Mouse (Mus musculus): ENCODE measurements at regions not wholly inside any gene's neighbourhood (a gene's known extent, or its start where the extent isn't known, plus 50 kb on each side); places are given as distances from the start of the nearest gene placed in this dataset.

DNA sequence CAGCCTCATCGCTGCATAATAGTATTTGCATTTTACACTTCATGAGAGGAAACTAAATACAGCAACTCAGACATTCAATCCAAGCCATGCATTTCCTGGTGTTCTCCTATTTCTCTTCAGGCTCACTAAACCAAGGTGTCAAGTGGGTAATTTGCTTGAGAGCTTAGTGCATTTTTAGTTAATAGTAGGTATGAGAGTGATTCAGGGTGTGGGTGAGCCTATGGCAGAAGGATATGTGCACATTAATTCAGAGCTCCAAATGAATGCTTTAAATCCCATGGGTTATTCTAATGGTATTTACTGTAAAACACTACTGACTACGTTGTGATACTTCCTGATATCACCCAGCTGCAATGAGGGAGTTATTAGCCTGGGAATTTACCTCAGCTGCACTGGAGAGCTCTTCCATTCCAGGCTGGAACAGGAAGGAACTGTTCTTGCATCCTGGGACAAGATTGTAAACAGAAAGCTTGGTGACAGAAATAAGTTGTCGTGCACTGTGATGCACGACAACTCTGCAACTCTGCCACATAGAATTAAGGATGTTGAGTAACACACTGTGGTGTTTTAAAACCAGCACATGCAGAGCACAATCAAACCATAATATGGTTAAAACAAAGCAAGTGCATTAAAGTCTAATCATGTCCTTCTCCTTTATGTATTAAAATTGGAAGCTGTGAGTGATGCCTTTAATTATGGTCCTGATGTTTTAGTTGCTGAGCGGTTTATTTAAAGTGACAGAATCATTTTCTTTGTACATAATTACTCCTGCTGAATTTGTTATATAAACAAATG is 170.4 kb upstream of the Setmar start:
- DNase-seq (ENCODE audit: low spot score), result no peak

GRCm38 (mm10) chr6:107910576-107910975 is 154.3 kb upstream of the Setmar start:
- DNase-seq (ENCODE audit: low spot score), result no peak

DNA sequence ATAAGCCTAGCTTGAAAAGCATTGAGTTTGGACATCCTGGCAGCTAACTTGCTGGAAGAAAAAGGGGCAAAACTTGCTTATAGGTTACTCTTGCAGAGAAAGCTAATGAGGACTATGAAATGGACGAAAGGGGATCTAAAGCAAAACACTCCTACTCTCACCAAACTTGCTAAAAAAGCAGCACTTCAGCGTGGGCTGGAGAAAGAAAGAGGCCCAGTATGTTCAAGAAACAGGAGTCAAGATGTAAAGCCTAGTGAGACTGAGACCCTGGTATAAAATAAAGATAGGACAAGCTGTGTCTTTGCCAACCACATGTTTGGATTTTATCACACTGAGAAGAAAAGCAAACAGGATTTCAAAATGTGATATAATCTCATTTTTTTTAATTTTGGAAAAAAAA is 153.5 kb upstream of the Setmar start:
- no peak for DNase-seq (ENCODE audit: low spot score)

DNA sequence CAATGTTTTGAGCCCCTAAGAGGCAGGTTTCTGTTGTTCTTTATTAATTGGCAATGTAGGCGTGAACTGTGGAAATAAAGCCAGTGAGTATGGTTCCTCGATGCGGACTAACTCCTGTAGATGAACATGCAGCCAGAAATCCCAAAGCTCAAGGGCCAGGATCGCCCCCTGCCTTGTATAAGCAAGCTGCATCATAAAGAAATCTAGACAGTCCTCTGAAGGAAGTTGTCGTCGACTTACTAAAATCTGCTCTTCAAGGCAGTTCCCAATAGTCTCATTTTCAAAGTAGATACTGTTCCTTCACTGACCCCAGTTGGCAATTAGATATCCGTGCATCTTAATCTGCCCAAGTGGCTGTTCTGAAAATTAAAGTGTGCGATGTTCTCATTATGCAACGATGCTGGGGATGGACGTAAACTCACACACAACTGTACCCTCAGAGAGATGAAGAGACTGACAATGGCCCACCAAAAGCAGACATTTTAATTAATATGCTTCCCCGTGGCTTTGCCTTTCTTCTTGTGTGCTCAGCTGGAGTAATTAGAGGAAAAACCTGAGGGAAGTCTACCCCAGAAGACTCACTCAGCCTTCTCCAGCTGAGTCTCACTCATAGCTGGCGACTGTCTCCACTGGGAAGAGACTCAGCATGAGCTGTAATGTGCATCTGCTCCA is 141.2 kb upstream of the Setmar start:
- DNase-seq (ENCODE audit: low spot score), result no peak

DNA sequence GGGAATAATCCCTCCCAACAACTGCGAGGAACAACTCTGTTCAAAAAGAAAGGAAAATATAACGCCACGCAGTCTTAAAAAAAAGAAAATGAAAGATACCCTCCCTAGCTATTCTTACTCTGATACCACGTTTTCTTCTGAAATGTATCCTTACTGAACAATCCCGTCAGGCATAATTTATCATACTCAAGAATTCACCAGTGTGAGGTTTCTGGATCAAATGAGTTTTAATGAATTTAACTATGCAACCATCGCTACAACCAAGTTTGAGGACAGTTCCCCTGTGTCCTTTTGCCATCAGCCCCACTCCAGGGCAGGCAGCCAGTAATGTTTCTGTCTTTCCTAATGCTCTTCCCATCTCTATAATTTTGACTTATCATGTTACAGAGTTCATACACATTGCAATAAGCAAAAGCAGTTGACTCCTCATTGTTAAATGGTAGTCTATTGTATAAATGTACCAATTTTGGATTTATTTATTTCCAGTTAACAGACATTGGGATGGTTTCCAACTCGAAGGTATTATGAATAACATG is 140.6 kb upstream of the Setmar start:
- no peak for DNase-seq (ENCODE audit: low spot score)

DNA sequence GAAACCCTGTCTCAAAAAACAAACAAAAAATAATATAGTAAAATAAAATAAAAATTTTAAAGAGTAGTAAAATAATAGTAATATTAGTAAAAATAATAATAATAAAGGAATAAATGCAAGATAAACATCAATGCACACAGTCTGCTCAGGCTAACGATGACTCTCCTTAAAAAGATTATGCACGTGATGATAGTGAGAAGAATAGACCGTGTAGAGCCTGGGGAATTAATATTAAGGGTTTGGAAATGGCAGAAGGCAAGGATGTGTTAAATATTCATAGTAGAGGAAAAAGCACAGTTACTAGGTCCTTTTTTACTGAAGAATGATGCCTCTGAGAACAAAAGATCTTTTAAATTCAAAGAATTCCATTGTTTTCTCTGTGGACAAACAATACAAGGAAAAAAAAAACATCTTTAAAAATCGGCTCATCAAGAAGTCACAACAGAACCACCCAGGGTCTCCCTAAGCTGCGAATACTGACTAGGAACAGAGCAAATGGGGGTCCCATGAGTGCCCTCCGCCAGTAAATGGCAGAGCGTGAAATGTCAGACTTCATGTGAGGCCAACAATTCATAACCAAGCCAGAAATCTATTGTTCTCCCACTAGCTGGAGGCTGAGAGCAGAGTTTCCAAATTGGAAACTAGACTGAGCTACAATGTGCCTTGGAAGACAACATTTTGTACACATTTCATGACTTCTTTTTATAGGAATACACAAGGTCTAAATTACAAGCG is 134.2 kb upstream of the Setmar start:
- DNase-seq (ENCODE audit: low spot score), result no peak

DNA sequence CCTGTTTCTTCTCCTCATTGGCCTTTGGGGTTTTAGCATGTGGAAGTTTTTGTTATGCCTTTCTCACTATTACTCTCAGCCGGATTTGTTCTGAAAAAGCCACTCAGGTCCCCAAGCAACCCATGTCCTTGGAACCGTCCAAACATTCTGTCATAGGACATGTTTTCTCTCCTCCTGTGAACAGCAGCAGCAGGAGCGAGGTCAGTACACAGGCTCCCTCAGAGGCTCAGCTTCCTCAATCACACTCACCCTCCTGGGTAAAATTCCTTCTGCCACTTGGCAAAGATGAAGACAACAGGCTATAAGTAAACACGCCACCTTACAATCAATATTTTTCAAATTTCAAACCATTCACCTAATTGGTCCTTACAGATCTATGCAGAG is 133.7 kb upstream of the Setmar start:
- DNase-seq (ENCODE audit: low spot score), result no peak

- peak; percentile 7 for DNase-seq (ENCODE audit: low spot score)
Measured at GRCm38 (mm10) chr6:107936075-107936635, 128.7 kb upstream of the Setmar start.

DNA sequence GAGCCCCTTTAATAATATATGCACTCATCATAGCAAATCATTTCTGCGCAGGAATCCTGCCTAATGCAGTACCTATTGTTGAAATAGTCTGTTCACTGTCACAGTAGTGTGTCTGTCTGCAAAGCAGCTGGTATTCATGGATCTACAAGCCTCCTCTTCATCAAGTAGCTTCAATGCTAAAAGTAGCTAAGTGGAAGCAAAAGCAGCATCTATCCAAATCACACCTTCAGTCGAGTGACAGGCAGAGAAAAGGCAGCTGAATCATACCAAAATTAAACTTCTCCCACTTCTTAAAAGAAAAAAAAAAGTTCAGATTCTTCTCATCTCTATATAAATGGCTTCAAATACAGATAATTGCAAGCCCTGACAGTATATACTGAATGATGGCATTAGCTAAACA is 96.2 kb upstream of the Setmar start:
- no peak for DNase-seq (ENCODE audit: low spot score)

GRCm38 (mm10) chr6:107998921-107999690 is 65.7 kb upstream of the Setmar start:
- peak; percentile 19 for DNase-seq (ENCODE audit: low spot score)

DNA sequence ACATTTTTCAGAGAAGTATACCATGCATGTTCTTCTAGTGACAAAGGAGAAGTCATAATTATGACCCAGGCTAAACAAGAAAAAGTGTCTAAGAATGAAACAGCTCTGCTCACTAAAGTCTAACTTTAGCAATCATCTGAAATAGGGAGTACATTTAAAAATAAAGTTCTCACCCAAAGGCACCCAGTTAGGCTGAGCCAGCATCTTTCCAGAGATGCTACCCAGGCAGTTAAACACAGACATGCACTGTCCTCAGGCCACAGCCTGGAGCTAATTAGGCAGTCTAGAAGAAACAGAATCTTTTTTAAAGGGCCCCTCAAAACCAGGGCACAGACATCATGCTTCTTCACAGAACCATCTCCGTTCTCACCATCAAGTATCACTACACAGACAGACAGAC is 61.6 kb upstream of the Setmar start:
- DNase-seq (ENCODE audit: low spot score), result no peak

DNA sequence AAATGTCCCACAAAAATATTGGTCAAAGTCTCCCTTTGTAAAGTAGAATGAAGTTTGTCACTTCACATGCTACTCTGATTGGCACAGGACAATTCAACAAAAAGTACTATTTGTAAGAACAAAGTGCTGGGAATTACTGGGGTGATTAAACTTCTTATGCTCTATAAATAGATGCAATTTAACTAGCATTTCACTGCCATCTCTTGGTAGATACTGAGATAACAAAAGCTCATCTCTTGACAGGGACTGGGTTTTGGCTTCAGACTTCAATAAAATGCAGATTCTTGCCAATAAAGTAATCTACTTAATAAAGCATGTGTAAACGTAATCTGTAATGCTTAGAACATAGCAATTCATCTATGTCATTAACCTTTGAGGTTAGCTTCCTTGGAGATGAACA is 56.5 kb upstream of the Setmar start:
- DNase-seq (ENCODE audit: low spot score), result no peak
